Mouse (Mus musculus) gonadal fat pad, adult 2 months (tissue): Measurements from ENCODE around the gene Nprl3. TPM values are rescaled to one million over a fixed set of nuclear protein-coding genes. Genes with fewer than 3 reads are reported as not detected.
"Not testable (repeated sequence)": the region's sequence is repeated elsewhere in the genome, so short reads cannot be mapped to it uniquely, and the experiment has no call there.

ENCODE experiments used
- DNase-seq: peaks from one replicate; pipeline ENCODE4 v3.0.0-alpha.2; 2012; ENCODE audit warnings: low read depth
- polyA plus RNA-seq: library from polyadenylated mRNA; depleted of rRNA; stranded (reverse); fragments of >200 nt; gene quantifications from 2 replicates; pipeline ENCODE4 v1.2.3, GENCODE M21; 2012

Gene Nprl3
- polyA plus RNA-seq, 1 experiment: 133 TPM

- DNase-seq: no peak
Measured at GRCm38 (mm10) chr11:32225222-32226104, 42.0 kb downstream of the Nprl3 start.

DNA sequence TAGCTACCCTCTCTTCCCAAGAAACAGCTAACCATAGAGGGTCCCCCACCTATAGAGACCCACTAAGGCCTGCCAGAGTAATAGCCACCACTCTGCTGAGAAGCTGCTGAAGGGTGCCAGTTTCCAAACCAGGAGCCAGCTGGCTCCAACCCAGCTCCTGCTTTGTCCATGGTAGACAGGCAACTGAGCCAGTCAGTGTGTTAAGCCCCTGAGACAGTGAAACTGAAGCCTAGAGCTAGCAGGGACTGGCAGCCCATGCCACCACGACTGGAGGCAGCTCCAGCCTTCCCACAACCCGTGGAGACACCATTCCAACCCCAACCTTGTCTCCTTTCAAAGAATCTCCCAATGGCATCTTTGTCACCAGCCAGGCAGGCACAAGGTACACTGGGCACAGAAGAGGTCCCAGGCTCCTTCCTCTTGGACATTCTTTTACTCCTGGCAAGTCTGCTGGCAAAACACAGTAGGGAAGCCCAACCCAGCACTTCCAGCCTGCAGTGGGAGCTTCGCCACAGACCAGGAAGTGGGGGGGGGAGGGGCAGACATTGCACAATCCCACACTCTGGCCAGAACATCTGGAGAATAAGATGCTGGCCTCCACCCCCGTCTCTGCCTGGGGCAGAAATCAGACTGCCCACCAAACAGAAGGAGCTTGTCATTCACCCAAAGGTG is 42.9 kb downstream of the Nprl3 start:
- no peak for DNase-seq

DNA sequence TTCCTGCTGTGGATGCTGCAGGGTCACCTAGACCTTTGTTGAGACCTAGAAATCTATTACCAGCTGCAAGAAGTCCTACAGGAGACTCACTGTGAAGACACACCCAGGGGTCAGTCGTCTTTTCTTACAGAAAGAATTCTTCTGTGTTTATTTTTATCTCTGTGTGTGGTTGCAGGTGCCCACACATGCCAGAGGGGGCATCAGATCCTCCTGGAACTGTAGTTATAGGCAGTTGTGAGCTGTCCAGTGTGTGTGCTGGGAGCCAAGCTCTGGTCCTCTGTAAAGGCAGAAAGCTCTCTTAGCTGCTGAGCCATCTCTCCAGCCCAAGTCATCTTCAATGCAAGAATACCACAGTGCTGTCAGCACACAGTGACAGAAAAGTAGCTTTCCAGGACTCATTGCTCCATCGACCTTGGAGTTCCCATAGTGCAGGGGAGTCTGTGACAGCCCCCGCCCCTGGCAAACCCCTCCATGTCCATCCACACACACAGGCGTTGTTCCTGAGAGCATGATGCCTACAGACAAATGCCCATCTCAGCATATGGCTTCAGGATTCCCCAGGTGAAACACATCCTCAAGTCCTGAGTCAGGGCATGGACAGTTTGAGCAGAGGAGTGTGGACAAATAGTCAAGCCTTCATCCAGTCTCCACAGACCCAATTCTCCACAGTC is 44.1 kb downstream of the Nprl3 start:
- DNase-seq: no peak

- no peak for DNase-seq
Measured at GRCm38 (mm10) chr11:32222570-32223194, 44.8 kb downstream of the Nprl3 start.

- DNase-seq: no peak
Measured at GRCm38 (mm10) chr11:32221951-32222409, 45.5 kb downstream of the Nprl3 start, which contains the start of gene Rhbdf1. Gene Rhbdf1, minus strand, starts transcription at chr11:32222300.

DNA sequence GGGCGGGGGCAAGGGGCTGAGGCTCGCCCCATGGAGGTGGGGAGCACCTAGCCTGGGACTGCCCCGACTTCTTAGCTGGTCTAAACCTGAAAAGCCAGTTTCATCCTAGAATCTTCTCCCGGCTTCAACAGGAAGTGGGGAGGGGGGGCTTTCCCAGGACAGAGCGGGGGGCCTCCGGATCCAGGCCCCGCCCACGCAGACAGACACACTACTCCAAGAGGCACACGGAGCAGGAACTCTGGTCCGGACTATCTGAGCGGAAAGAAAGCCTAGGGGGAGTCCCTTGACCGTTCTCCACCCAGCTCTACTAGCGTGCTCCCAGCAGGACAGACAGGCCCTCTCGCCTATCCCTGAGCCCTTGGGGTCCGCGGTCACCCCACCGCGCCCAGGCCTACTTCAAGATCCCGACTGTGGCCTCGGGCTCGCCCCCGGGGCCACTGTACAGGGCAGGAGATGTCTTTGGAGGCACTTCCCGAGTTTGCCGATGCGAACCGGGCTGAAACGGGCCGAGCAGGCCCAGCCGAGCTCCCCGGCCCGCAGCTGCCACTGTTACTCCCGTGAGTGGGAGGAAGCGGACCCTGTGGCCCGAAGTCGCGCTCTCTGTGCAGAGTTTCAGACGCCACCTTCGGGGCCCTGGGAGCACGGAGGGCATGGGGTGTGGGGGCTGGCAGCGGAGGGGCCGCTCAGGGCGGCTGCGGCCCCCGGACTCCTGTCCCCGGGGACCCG is 46.1 kb downstream of the Nprl3 start:
- DNase-seq: no peak

- DNase-seq: no peak
Measured at GRCm38 (mm10) chr11:32220607-32221224, 46.8 kb downstream of the Nprl3 start.

DNA sequence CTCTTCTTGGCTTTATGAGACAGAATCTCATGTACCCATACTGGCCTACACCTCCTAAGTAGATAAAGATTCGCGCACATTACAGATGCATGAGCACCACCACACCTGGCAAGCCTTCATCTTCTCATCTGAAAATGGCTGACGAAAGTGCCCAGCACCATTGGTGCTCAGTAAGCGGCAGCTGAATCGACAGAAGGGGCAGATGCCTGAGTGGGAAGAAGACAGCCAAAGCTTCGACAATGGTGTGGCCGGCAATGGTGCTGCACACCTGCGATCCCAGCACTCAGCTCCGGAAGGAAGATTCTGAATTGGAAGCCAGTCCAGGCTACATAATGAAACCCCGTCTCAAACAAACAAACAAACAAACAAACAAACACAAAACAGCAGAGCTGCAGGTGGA is 48.2 kb downstream of the Nprl3 start:
- DNase-seq: no peak

DNA sequence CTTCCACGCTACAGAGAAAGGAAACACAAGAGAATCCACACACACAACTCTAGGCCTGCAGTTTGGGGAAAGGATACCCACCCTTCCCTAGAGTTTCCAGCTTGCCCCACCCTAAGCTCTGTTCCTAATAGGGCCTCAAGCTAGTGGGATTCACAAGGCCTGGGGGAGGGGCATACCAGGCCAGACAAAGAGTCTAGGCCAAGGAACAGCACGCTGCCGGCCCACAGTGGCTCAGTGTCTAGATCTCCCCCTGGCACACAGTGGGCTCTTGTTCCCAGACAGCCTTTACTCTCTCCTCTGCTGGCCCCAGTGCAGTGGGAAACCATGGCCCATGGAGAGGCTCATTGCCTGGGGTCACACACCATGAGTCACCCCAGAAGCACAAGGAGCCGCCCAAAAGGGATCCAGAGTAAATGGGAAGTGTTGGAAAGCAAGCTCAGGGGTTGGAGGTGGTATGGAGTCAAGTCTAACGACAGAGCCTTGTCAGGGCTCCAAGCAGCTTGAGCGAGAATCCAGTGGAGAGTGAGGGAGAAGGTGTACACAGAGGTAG is 48.9 kb downstream of the Nprl3 start:
- DNase-seq: no peak

GRCm38 (mm10) chr11:32216851-32217250 is 50.7 kb downstream of the Nprl3 start:
- DNase-seq: no peak

- DNase-seq: no peak
Measured at GRCm38 (mm10) chr11:32215372-32216162, 51.9 kb downstream of the Nprl3 start.

GRCm38 (mm10) chr11:32210623-32211022 is 56.9 kb downstream of the Nprl3 start:
- DNase-seq: no peak

- DNase-seq: peak; percentile 67
Measured at GRCm38 (mm10) chr11:32205058-32205873, 62.2 kb downstream of the Nprl3 start, which contains the start of gene Snrnp25. Gene Snrnp25, plus strand, starts transcription at chr11:32205415.

- DNase-seq: no peak
Measured at GRCm38 (mm10) chr11:32201922-32202685, 65.4 kb downstream of the Nprl3 start.

DNA sequence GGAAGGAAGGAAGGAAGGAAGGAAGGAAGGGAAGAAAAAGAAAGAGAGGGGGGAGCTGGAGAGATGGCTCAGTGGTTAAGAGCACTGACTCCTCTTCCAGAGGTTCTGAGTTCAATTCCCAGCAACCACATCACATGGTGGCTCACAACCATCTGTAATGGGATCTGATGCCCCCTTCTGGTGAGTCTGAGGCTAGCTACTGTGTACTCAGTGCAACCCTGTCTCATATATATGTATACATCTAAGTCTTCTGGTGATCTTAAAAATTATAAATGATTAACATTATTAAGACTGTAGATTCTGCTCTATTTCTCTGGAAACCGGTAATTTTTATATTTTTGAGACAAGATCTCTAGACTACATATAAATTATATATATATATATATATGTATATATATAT is 66.5 kb downstream of the Nprl3 start:
- not testable (repeated sequence) for DNase-seq

DNA sequence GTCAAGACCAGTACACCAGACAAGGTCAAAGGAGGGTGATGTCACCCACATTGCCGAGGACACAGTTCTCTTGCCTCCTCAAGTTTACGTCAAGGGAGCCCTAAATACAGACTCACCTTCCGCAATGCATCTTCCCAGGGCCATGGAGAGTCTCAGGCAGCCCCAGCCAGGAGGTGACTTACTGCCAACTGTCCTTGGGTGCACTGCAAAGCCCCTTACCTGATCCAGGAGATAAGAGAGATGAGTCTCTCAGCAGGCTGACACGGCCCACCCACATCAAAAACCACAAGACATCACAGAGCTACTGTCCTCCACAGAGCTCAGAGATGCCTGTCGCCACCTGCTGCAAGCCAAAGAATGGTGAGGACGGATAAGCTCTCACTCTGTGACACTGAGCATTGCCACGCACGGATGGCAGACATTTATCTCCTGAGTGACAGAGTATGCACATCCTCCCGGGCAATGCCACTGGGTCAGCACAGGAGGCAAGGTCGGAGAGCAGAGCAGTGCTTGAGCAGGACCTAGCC is 67.4 kb downstream of the Nprl3 start, which contains the start of gene Il9r:
Il9r (minus strand) TSS at position 205 of the 527 bp plus-strand sequence.
- DNase-seq: no peak

DNA sequence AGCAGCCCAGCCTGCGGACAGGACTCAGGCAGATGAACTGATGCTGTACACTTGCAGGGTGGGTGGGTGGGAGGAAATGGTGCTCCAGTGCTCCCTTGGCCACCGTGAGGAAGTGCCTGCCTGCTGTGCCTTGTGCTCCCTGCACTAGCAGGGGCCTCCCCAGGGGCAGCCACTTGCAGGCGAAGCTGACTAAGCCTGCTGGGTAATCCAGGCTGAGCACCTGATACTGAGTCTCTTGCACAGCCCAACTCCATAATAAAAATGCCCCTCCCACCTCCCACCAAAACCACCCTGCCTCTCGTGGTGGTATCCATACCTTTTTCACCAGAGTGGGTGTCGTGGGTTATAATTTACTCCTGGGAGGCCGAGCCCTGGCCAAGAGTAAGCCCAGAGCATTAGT is 68.3 kb downstream of the Nprl3 start:
- DNase-seq: no peak
